Mouse (Mus musculus) ovary, postnatal 36 days (tissue): Measurements from ENCODE around the gene Arx.
A peak's percentile ranks its signal among the peaks of the same experiment; 100 is the strongest.

ENCODE experiments used
- DNase-seq: peaks from one replicate; pipeline ENCODE4 v3.0.0; 2022; ENCODE audit warnings: low spot score, mixed read lengths

Arx gene

GRCm38 (mm10) chrX:93286291-93286893, at the start of gene Arx:
Gene Arx (plus strand): TSS chrX:93286445.
- peak; percentile 77 for DNase-seq

DNA sequence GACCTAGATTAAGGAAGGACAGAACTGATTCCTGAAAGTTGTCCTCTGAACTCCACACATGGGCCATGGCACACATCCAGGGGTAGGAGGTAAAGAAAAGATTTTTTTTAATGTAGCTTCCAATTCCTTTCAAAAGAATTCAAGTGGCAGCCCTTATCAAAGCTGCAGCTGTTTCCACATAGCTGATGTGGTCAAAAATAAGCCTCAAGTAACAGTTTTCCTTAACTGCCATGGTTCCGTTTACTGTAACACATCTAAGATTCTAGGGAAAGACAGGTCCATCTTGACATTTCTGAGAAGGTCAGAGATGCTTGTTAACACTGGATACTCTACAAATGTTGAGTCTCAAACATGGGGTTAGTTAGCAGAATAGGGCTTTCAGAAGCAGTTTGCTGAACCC, 34.9 kb upstream of the Arx start:
- no peak for DNase-seq

GRCm38 (mm10) chrX:93275689-93276088, 10.6 kb upstream of the Arx start:
- no peak for DNase-seq

DNA sequence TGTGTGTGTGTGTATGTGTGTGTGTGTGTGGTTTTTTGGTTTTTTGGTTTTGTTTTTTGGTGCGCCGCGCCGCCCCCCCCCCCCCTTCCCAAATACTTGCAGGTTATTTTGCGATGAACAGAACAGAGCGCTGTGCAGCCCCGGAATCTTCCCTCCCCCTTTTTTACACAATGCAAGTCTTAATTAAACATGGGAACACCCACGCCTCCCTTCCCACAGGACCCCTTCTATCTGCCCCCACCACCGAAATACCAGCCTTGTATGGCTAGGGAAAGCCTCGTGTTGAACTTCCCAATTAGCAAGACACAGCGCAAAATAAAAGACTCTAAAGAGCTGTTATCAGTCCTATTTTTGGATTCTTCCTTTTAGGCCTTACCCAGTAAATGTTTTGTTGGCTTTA, 6.3 kb upstream of the Arx start:
- DNase-seq = no peak

DNA sequence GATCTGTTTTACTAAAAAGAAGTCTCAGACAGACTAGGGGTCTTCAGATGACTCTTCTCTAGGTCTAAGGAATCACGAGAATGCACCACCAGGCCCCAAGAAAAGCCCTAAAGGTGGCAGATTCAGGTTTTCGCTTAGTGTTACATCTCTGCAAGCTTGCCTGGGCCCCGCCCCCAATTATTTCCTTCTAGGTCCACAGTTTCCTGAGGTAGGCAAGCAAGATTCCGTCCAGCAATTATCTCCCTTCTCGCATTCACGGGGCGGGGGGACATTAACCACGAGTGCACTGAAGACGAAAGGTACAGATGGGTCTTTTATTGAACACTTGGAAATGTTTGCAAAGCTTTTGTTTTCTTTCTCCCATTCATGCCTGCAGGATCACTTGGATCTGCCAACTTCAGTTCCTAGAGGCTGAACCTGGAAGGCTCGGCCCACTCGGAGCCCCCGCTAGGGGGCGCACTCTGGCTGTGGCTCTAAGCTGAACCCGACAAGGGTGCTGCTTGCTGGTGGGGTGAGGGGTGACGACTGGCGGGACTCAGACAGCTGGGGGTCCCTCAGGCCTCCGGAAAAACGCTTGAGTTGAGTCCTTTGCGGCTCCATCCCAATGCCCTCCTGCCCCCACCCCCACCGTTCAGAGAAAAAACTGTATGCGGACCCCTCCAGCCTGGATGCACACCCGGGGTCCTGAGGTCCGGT, 5.1 kb upstream of the Arx start:
- peak; percentile 79 for DNase-seq

- no peak for DNase-seq
These were observed 4.5 kb upstream of the Arx start for GRCm38 (mm10) chrX:93281756-93282155.

DNA sequence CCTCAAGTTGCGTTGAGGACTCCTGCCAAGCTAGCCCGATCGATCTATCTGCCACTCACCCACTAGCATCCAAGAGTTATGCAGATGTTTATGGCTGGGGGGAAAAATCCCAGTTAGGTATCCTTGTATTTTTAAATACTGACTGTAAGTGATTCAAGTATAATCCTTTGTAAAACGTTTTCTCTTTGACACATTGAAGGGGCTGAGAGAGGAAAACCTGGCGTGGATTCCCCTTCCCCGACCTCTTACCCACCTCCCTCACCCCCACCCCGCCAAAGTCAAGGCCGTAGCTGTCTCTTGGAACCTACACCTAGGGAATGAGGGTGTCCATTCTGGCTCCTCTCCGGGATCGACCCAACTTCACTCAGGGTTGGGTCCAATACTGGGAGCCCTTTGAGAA, 1.2 kb upstream of the Arx start:
- DNase-seq = no peak

DNA sequence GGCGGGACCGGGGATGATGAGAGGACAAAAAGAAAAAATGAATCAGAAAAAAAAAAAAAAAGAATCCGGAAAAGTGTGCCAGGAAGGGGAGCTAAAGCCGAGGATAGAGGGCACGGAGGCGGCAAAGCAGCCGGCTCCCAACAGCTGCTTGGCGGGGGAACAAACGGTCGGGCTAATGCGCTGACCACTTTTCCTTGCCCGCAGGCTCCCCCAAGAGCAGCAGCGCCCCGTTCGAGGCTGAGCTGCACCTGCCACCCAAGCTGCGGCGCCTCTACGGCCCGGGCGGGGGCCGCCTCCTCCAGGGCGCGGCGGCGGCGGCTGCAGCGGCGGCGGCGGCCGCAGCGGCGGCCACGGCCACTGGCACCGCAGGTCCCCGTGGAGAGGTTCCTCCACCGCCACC, 2.1 kb downstream of the Arx start:
- DNase-seq = no peak

DNA sequence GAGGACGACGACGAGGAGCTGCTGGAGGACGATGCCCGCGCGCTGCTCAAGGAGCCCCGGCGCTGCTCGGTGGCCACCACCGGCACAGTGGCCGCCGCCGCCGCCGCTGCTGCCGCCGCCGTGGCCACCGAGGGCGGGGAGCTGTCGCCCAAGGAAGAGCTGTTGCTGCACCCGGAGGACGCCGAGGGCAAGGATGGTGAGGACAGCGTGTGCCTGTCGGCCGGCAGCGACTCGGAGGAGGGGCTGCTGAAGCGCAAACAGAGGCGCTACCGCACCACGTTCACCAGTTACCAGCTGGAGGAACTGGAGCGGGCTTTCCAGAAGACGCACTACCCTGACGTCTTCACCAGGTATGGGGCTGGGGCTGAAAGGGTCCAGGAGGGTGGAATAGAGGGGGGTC, 2.8 kb downstream of the Arx start:
- peak; percentile 20 for DNase-seq

DNA sequence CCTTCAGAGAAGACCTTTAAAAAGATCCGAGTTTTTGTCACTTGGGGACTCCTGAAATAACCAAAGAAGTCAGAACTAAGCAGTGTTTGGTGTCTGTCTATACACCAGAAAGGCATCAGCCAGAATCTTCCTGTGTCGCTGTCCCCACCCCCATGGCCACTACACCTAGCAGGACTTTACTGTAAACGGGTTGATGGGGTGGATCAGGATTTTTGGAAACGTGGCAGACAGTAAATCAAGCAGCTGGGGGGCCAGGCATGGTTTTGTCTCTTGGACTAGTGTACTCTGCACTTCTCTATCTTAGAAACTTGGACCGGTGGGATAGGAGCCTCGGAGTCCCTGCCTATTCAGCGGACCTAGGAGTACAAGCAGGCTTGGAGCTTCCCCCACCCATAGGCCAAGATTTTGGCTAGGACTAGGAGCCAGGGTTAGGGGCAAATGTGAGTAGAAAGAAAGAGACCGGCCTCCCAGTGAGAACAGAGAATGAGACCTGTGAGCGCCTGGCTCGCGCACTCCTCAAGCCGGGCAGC, 3.7 kb downstream of the Arx start:
- DNase-seq = no peak

GRCm38 (mm10) chrX:93292031-93292430, 5.8 kb downstream of the Arx start:
- no peak for DNase-seq

DNA sequence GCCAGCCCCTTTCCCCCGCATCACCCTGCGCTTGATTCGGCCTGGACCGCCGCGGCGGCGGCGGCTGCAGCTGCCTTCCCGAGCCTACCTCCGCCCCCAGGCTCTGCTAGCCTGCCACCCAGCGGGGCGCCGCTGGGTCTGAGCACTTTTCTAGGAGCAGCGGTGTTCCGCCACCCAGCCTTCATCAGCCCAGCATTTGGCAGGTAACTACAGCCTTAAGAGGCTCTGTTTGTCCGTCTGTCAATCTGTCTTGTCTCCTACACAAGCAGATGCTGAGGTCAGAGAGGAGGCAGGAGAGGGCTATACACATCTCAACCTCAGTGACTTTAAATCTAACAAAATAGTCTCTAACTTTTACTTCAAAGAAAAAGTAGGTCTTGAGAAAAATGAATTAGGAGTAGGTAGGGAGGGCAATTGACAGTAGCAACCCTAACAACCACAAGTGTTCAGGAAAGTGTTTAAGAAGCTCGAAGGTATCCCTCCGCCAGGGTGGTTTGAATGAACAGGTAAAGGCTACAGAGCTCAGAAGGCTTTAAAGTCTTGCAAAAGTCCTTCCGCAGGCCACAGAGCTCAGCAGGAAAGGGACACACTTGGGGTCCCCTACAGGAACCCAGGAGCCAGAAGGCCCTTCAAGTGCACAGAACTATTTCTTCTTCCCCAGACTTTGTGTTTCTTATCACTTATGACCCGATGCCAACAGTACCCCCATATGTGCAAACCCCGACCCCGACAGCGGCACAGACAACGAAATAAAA, 8.7 kb downstream of the Arx start:
- DNase-seq = no peak

DNA sequence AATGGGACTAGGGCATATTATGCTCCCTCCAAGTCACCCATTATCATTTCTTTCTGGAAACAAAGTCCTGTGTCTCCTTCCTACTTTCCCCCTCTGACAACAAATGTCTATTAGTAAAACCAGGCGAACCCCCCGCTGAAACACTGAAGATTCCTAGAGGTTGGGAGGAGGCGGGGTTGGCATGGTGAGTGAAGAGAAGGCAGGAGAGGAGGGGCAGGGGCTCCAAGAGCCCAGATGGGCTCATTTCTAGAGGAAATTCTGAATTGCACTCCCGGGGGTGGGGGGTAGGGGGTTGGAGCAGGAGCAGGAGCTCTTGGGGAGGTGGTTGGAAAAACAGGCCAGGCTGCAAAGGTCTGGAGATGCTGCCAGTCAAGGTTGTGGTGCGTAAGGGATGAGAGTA, 9.6 kb downstream of the Arx start:
- no peak for DNase-seq

DNA sequence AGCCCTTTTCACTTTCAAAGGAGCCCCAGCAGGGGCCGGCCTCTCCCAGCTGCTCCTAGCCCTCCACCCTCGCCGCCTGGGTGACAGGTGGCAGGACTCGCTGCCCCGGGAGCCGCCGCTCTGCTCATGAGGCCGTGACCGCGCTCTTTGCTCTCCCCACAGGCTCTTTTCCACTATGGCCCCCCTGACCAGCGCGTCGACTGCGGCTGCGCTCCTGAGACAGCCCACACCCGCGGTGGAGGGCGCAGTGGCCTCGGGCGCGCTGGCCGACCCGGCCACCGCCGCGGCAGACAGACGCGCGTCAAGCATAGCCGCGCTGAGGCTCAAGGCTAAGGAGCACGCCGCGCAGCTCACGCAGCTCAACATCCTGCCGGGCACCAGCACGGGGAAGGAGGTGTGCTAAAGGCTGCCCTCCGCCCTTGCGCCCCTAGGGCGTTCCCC, 10.8 kb downstream of the Arx start:
- DNase-seq = peak; percentile 36

DNA sequence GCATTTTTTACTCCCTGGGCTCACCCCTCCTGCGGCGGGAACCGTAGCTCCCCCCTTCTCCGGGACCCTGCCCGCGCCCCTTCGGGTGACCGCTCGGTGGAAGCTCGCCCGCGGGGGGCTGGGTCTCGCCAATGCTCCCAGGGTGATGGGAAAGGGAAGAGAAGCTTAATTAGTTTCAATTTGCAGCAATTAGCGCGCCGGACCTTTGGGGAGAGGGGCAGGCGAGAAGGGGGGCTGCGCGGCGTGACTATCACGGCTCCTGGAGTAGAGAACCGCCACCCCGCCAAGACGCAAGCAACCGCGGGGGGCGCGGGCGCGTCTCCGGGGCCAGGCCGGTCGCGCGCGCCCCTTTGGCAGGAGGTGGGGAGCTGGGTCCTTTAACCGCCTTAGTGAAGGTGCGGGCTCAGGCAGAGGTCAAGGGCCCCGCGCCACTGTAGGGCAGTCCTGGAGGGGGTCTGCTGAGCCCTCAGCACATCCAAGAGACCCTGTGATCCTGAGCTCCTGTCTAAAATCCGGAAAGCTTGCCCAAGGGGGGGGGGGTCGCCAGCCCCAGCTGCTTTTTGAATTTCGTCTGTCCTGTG, 12.9 kb downstream of the Arx start:
- DNase-seq = no peak

DNA sequence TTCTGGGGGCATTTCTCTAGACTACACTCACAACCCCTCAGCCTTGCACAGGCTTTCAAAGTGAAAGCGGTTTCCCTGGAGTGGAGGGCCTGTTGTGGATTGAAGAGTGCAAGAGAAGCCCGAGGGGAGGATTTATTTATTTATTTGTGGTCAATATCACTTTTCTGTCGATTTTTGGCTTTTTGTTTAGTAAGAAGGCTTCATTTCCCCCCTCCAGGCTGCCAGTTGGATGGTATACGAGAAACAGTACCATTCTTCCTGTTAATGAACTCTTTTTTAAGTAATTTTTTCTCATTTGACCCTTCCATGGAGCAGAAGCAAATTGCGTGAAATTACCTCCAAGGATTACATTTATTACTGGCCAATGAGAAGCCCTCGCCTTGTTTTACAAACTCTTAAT, 13.5 kb downstream of the Arx start:
- DNase-seq = no peak

GRCm38 (mm10) chrX:93300183-93300815, 14.1 kb downstream of the Arx start:
- no peak for DNase-seq

GRCm38 (mm10) chrX:93301798-93302197, 15.6 kb downstream of the Arx start:
- DNase-seq = no peak

- DNase-seq = no peak
These were observed 19.5 kb downstream of the Arx start for GRCm38 (mm10) chrX:93305780-93306179.

DNA sequence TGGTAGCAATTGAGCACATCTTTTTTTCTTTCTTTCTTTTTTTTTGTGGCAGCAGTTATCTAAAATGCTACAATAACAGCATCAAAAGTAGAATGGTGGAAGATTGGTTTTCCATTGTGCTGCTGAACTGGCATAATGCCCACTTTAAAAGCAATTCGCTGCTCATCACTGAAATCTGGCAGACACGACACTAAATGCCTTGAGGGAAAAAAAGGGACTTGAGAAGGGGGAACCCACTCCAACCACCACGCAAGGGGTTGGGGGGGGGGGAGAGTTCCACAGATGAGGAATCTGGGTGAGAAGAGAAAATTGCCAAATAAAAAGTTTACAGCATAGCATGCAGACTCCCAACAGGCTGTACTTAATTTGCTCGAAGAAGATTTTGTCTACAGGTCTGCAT, 31.3 kb downstream of the Arx start:
- no peak for DNase-seq

DNA sequence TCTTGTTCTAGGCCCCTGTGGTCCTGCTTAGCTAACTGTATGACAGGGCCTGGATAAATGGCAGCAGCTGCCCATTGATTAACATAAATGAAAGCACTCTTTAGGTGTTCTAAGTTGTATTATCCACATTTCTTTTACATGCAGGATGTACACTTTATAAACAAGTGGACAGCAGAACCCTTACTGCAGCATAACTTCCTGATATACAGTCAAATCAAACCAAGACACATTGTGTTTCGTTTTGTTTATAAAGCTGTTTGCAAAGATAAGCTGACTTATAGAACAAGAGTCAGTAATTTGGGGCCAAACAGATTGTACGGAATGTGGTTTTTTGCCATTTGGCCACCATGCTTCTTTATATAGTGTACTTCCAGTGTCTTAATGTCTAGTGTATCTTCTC, 33.7 kb downstream of the Arx start:
- no peak for DNase-seq

DNA sequence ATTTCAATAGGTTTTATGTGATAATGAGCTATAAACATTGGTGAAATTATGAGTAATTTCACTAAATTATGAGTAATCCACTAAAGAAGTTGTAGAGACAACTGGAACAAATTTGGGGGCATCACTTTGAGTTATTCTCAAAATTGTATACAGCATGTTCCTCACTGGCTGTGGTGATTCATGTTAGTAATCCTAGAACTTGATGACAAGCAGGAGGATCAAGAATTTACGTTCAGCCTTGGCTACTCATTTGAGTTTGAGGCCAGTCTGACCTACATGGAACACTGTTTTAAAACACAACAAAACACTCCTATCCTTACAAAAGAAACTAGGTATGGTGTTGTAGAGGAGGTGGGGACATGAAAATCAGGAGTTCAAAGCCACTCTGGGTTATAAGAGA, 35.1 kb downstream of the Arx start:
- DNase-seq = no peak
